Mouse (Mus musculus) macrophage (primary cell): ENCODE data around the gene Avl9. TPM values are rescaled to one million over a fixed set of nuclear protein-coding genes. Genes with fewer than 3 reads are reported as not detected.

Source experiments
- H3K27ac ChIP-seq: fragments of 350-480 bp; formaldehyde crosslinking; 2 replicates; pipeline ENCODE4 v1.9.0; 2021
- H3K36me3 ChIP-seq: fragments of 350-480 bp; formaldehyde crosslinking; 2 replicates; pipeline ENCODE4 v1.9.0; 2021; ENCODE audit errors: inconsistent target
- H3K4me3 ChIP-seq: fragments of 350-480 bp; formaldehyde crosslinking; 2 replicates; pipeline ENCODE4 v1.9.0; 2021; ENCODE audit errors: inconsistent target
- H3K79me2 ChIP-seq: fragments of 350-480 bp; formaldehyde crosslinking; 2 replicates; pipeline ENCODE4 v1.9.0; 2021; ENCODE audit errors: inconsistent target
- WGBS: methylation state at CpG from one replicate; pipeline ENCODE4 v1.1.7; 2026; ENCODE audit warnings: inconsistent platforms; ENCODE audit not compliant: missing documents; 5-methylcytosine and 5-hydroxymethylcytosine counted together
- polyA plus RNA-seq: library from polyadenylated mRNA; stranded (reverse); fragments of 250-400 nt; gene quantifications from 3 replicates; pipeline ENCODE4 v1.2.4, GENCODE M21; 2018; ENCODE audit warnings: inconsistent platforms
- total RNA-seq, 78 experiments: library from RNA; depleted of rRNA; stranded (reverse); fragments of 250-400 nt; gene quantifications; 1 replicate in 9 of 78; 2 replicates in 24 of 78; 3 replicates in 43 of 78; 4 replicates in 2 of 78; pipeline ENCODE4 v1.2.4; 2018; ENCODE audit warnings: inconsistent platforms in 56 of 78

Gene Avl9
- total RNA-seq (2018; cell fraction: chromatin; rRNA removed): 100 to 1,000 TPM in 18 of 26 experiments, 10 to 100 TPM in 8; 75.3 to 263 (median 110) TPM
- 10 to 100 TPM; 22.3 to 35.2 (median 29.1) TPM for total RNA-seq (2018; cell fraction: cytosol; rRNA removed)
- 100 to 1,000 TPM in 2 of 26 experiments, 10 to 100 TPM in 24; 55.4 to 256 (median 74.3) TPM for total RNA-seq (2018; cell fraction: nucleus; rRNA removed)
- 11.5 to 18.4 TPM (median 12.3 TPM) in 3 replicates for polyA plus RNA-seq

DNA sequence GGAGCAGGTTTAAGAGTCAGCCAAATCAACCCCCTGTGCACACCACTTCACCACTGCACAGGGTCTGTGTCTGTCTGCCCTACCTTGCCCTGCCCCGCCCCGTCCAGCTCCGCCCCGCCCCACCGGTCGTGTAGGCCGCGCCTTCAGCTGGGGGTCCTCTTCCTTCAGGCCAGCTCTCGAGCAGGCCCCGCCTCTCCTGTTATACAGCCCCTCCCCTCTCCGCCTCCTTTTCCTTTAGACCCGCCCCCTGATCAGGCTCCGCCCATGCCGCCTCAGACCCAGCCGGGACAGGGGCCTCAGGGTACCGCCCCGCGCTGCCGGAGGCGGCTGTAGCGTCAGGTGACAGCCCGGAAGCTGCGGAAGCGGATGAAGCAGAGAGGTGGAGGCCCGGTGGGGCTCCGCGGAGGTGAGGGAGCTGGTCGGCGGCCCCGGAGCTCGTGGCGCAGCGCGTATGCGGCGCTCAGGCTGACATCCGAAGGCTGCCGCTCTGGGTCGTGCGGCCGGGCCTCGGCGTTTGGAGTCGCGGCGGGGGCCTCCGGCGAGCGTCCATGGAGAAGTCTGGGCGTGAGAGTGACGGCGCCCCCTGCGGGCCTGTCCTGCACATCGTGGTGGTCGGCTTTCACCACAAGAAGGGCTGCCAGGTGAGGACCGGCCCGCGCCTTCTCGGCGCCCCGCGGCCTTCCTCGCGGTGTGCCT is at the start of gene Avl9:
Gene Avl9, plus strand, starts transcription at position 326 of the 696 bp plus-strand sequence.
- Histone ChIP-seq H3K36me3 (no peaks in the 10 kb centered on the region), H3K79me2 (peaks cover 47% of the 10 kb centered on the region), H3K27ac (peak within 1 kb of the TSS; percentile 19), H3K4me3 (peak within 1 kb of the TSS; percentile 79)
- WGBS: under 1% methylated on average over 64 of the region's 64 CpGs

GRCm38 (mm10) chr6:56688238-56688637 is 26.5 kb upstream of the Avl9 start:
- Histone ChIP-seq H3K79me2 (no peaks in the 10 kb centered on the region), H3K27ac (no peak overlapping the region), H3K36me3 (no peaks in the 10 kb centered on the region), H3K4me3 (no peak overlapping the region)
- 74% methylated on average over 3 of the region's 3 CpGs for WGBS

- WGBS: 4% methylated on average over 2 of the region's 2 CpGs
- Histone ChIP-seq H3K4me3 (no peak overlapping the region), H3K79me2 (no peaks in the 10 kb centered on the region), H3K27ac (no peak overlapping the region), H3K36me3 (no peaks in the 10 kb centered on the region)
Observed at GRCm38 (mm10) chr6:56691205-56691604, 23.5 kb upstream of the Avl9 start.

DNA sequence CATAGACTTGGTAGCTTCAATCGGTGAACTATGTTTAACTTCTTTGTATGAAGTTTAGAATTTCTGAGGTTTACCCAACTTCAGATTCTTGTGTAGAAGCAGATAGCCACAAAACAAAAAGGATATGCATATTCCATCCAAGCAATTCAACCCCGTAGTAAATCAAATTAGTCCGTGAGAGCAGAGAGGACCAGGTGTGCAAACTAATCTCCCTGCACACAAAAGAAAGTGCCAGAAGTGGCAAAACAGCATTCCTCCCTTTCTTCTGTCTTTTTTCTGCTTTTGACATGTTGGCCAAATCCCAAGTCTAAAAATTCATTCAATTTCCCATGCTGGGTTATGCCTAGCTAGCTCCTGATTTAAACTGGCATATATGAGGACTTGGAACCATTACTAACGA is 22.3 kb upstream of the Avl9 start:
- no peaks in the 10 kb centered on the region for H3K79me2 ChIP-seq
- H3K27ac ChIP-seq: no peak overlapping the region
- no peak overlapping the region for H3K4me3 ChIP-seq
- no peaks in the 10 kb centered on the region for H3K36me3 ChIP-seq
- 88% methylated on average over 4 of the region's 4 CpGs for WGBS

GRCm38 (mm10) chr6:56703931-56704900 is 10.5 kb upstream of the Avl9 start, which contains the start of gene Lsm5:
TSS of gene Lsm5 (minus strand) at chr6:56704710.
- Histone ChIP-seq H3K4me3 (peak within 1 kb of the TSS; percentile 59), H3K79me2 (peaks cover 22% of the 10 kb centered on the region), H3K36me3 (no peaks in the 10 kb centered on the region), H3K27ac (no peak within 1 kb of the TSS)
- WGBS: under 1% methylated on average over 46 of the region's 46 CpGs

GRCm38 (mm10) chr6:56714186-56714573 is 519 bp upstream of the Avl9 start:
- Histone ChIP-seq H3K4me3 (peak overlapping the region; percentile 39), H3K79me2 (peaks cover 41% of the 10 kb centered on the region), H3K36me3 (no peaks in the 10 kb centered on the region), H3K27ac (0 out of 2 replicates have a peak overlapping the region, but pooled peaks have one; percentile 19)
- 0% methylated on average over 5 of the region's 7 CpGs for WGBS

DNA sequence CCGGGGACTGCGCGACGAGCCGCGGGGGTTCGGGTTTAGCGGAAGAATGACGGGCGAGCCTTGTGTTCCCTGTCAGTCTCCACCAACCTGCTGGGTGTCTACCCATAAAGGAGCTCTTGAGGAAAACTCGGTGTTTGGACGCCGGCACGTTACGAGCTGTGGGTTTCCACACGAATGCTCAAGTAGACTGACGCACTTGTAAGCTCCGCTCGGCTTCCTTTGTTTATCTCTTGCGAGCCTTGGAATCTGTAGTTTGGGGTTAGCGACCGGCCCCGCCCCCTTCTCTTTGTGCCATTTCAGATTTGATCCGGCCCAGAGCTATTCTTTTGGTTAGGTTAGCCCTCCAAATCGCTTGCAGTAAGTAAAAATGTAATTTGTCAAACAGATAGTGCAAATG is 569 bp downstream of the Avl9 start:
- H3K36me3 ChIP-seq: no peaks in the 10 kb centered on the region
- under 1% methylated on average over 25 of the region's 25 CpGs for WGBS
- peak overlapping the region; percentile 18 for H3K27ac ChIP-seq
- peak overlapping the region; percentile 79 for H3K4me3 ChIP-seq
- H3K79me2 ChIP-seq: peaks cover 52% of the 10 kb centered on the region

GRCm38 (mm10) chr6:56719071-56719470 is 4.4 kb downstream of the Avl9 start:
- 92% methylated on average over 1 of the region's 1 CpGs for WGBS
- Histone ChIP-seq H3K27ac (no peak overlapping the region), H3K4me3 (no peak overlapping the region)

GRCm38 (mm10) chr6:56720877-56721276 is 6.2 kb downstream of the Avl9 start:
- no peak overlapping the region for H3K4me3 ChIP-seq
- H3K79me2 ChIP-seq: peaks cover 81% of the 10 kb centered on the region
- H3K27ac ChIP-seq: no peak overlapping the region
- WGBS: 94% methylated on average over 3 of the region's 3 CpGs
- H3K36me3 ChIP-seq: peaks cover 25% of the 10 kb centered on the region

More at GRCm38 (mm10) chr6:56719071-56719470, 4.4 kb downstream of the Avl9 start:
- H3K36me3 ChIP-seq: 0 out of 2 replicates have a peak, but pooled peaks cover 8% of the 10 kb centered on the region
- H3K79me2 ChIP-seq: peaks cover 90% of the 10 kb centered on the region

GRCm38 (mm10) chr6:56732545-56732944 is 17.8 kb downstream of the Avl9 start:
- H3K27ac ChIP-seq: no peak overlapping the region
- H3K4me3 ChIP-seq: no peak overlapping the region
- no peaks in the 10 kb centered on the region for H3K79me2 ChIP-seq
- peaks cover 88% of the 10 kb centered on the region for H3K36me3 ChIP-seq
- 85% methylated on average over 2 of the region's 2 CpGs for WGBS

DNA sequence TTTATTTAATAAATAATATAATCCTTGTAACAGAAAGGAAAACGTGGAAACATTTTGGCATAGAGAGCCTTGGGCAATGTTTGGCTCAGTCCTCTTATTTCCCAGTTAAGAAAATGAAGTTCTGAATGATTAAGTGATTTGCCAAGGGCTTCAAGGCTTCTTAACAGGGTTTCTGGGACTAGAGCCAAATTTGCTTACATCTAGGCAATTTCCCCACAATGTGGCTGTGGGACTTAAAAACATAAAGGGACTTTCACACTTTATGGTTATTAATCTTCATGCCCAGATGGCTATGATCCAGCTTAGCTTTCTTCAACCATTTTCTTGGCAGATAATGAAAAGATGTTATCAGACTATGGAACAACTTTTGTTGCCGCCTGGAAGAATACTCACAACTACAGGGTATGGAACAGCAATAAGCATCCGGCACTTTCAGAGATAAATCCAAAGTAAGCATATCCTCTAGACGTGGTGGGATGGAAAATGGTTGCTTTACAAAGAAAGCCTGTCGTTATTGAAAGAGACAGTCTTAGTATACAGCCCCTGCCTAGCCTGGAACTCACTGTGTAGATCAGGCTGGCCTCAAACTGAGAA is 31.3 kb downstream of the Avl9 start:
- Histone ChIP-seq H3K36me3 (peaks cover 31% of the 10 kb centered on the region), H3K27ac (no peak overlapping the region), H3K4me3 (no peak overlapping the region), H3K79me2 (no peaks in the 10 kb centered on the region)
- WGBS: 83% methylated on average over 5 of the region's 5 CpGs

GRCm38 (mm10) chr6:56753719-56754118 is 39.0 kb downstream of the Avl9 start:
- Histone ChIP-seq H3K36me3 (peaks cover 44% of the 10 kb centered on the region; the same call in 1 of the 2 replicates), H3K4me3 (no peak overlapping the region), H3K79me2 (no peaks in the 10 kb centered on the region), H3K27ac (no peak overlapping the region)
- WGBS: 53% methylated on average over 3 of the region's 3 CpGs

GRCm38 (mm10) chr6:56756117-56756516 is 41.4 kb downstream of the Avl9 start:
- WGBS: 86% methylated on average over 1 of the region's 1 CpGs
- Histone ChIP-seq H3K36me3 (peaks cover 44% of the 10 kb centered on the region; the same call in 1 of the 2 replicates), H3K4me3 (no peak overlapping the region), H3K27ac (peak overlapping the region; percentile 55), H3K79me2 (no peaks in the 10 kb centered on the region)

DNA sequence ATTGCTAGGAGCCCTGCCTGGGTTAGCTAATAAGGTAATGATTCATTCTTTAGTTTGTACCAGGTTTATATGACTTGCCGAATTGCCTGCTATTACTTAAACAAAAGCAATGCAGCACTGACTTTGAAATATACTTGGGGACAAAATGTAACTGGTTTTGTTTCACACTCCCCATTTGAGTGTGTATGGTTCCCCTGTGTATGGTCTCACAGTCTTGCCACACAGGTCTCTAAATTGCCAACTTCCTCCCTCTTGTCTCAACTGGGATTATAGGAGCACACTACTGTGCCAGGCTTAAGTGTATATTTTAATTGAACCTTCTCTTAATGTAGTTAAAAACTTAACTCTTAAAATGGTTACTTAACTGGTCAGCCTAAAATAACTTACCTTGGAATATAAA is 44.6 kb downstream of the Avl9 start:
- 80% methylated on average over 1 of the region's 1 CpGs for WGBS
- Histone ChIP-seq H3K36me3 (peaks cover 25% of the 10 kb centered on the region; the same call in 1 of the 2 replicates), H3K79me2 (no peaks in the 10 kb centered on the region), H3K27ac (no peak overlapping the region), H3K4me3 (no peak overlapping the region)
